Mouse (Mus musculus) liver, embryonic 15.5 days (tissue): Measurements from ENCODE around the gene Gm42417. TPM values are rescaled to one million over a fixed set of nuclear protein-coding genes. Genes with fewer than 3 reads are reported as not detected.

ENCODE experiments used
- ATAC-seq: fragments of 200-750 bp; cut with Nextera tagmentation; 2 replicates; pipeline ENCODE4 v1.8.0; 2017; ENCODE audit warnings: moderate number of reproducible peaks, mild to moderate bottlenecking, moderate library complexity; ENCODE audit not compliant: insufficient read depth
- H3K27ac ChIP-seq: fragments of 300-500 bp; sonication (generic); replicated peaks from 2 replicates; pipeline ENCODE4 v1.5.1; 2015; ENCODE audit warnings: mild to moderate bottlenecking, inconsistent platforms
- H3K27me3 ChIP-seq: fragments of 300-500 bp; sonication (generic); 2 replicates; pipeline ENCODE4 v1.6.1; 2015; ENCODE audit warnings: mild to moderate bottlenecking, inconsistent platforms
- H3K36me3 ChIP-seq: fragments of 300-500 bp; sonication (generic); replicated peaks from 2 replicates; pipeline ENCODE4 v1.6.1; 2015; ENCODE audit warnings: moderate library complexity, mild to moderate bottlenecking, inconsistent platforms
- H3K4me1 ChIP-seq: fragments of 300-500 bp; sonication (generic); replicated peaks from 2 replicates; pipeline ENCODE4 v1.6.1; 2015; ENCODE audit warnings: inconsistent platforms
- H3K4me2 ChIP-seq: fragments of 300-500 bp; sonication (generic); 2 replicates; pipeline ENCODE4 v1.6.1; 2015; ENCODE audit warnings: moderate library complexity, mild to moderate bottlenecking, inconsistent platforms
- H3K4me3 ChIP-seq: fragments of 300-500 bp; sonication (generic); replicated peaks from 2 replicates; pipeline ENCODE4 v1.5.1; 2015; ENCODE audit warnings: mild to moderate bottlenecking, inconsistent platforms
- H3K9ac ChIP-seq: fragments of 300-500 bp; sonication (generic); 2 replicates; pipeline ENCODE4 v1.6.1; 2015; ENCODE audit warnings: moderate library complexity, mild to moderate bottlenecking, inconsistent platforms
- H3K9me3 ChIP-seq: fragments of 300-500 bp; sonication (generic); replicated peaks from 2 replicates; pipeline ENCODE4 v1.6.1; 2016; ENCODE audit warnings: inconsistent platforms
- WGBS: fragments of 180-500 bp; shearing (Covaris S2); methylation state at CpG from one replicate; pipeline ENCODE4 v1.1.7; 2015; ENCODE audit warnings: mixed read lengths; ENCODE audit not compliant: insufficient replicate concordance; 5-methylcytosine and 5-hydroxymethylcytosine counted together
- polyA plus RNA-seq: library from polyadenylated mRNA; unstranded; fragments of >200 nt; fragmentation: Nextera tagmentation; extraction: Ambion mirVana; gene quantifications from 2 replicates; pipeline ENCODE4 v1.2.1, GENCODE M21; 2015

Gene Gm42417
- polyA plus RNA-seq, 1 experiment from 2014 or later: not detected

GRCm38 (mm10) chr1:36554633-36555399 lies 15.6 kb upstream of the Gm42417 start:
- no peak for ATAC-seq
- Histone ChIP-seq H3K9me3 (no peaks in the 10 kb centered on the region), H3K4me1 (peaks cover 21% of the 10 kb centered on the region), H3K27me3 (peaks cover 72% of the 10 kb centered on the region), H3K4me3 (no peak overlapping the region), H3K36me3 (peaks cover 20% of the 10 kb centered on the region), H3K4me2 (peak overlapping the region; percentile 68), H3K9ac (no peak overlapping the region), H3K27ac (no peak overlapping the region)
- WGBS: 40% methylated on average over 21 of the region's 21 CpGs

- Histone ChIP-seq H3K4me2 (no peak overlapping the region), H3K4me3 (no peak overlapping the region), H3K4me1 (peaks cover 10% of the 10 kb centered on the region), H3K9ac (no peak overlapping the region), H3K9me3 (no peaks in the 10 kb centered on the region), H3K27me3 (peaks cover 49% of the 10 kb centered on the region), H3K36me3 (peaks cover 26% of the 10 kb centered on the region), H3K27ac (no peak overlapping the region)
- ATAC-seq: no peak
- WGBS: 74% methylated on average over 16 of the region's 16 CpGs
Observed at GRCm38 (mm10) chr1:36552506-36552905, 13.3 kb upstream of the Gm42417 start.

- H3K4me1 ChIP-seq: peaks cover 10% of the 10 kb centered on the region
- no peak overlapping the region for H3K9ac ChIP-seq
- no peak for ATAC-seq
- H3K36me3 ChIP-seq: peaks cover 26% of the 10 kb centered on the region
- no peak overlapping the region for H3K4me2 ChIP-seq
- H3K9me3 ChIP-seq: no peaks in the 10 kb centered on the region
- H3K27me3 ChIP-seq: peaks cover 43% of the 10 kb centered on the region
- no peak overlapping the region for H3K4me3 ChIP-seq
- H3K27ac ChIP-seq: no peak overlapping the region
- WGBS: 78% methylated on average over 17 of the region's 17 CpGs
Observed at GRCm38 (mm10) chr1:36551904-36552303, 12.7 kb upstream of the Gm42417 start.

GRCm38 (mm10) chr1:36550075-36550863 lies 11.0 kb upstream of the Gm42417 start:
- H3K9ac ChIP-seq: no peak overlapping the region
- no peak overlapping the region for H3K27ac ChIP-seq
- no peak overlapping the region for H3K4me3 ChIP-seq
- H3K9me3 ChIP-seq: no peaks in the 10 kb centered on the region
- ATAC-seq: no peak
- peaks cover 26% of the 10 kb centered on the region for H3K36me3 ChIP-seq
- no peak overlapping the region for H3K4me2 ChIP-seq
- 75% methylated on average over 20 of the region's 20 CpGs for WGBS
- H3K4me1 ChIP-seq: peaks cover 18% of the 10 kb centered on the region
- peaks cover 27% of the 10 kb centered on the region for H3K27me3 ChIP-seq

GRCm38 (mm10) chr1:36549491-36549890 lies 10.3 kb upstream of the Gm42417 start:
- 77% methylated on average over 18 of the region's 18 CpGs for WGBS

GRCm38 (mm10) chr1:36548771-36549170 lies 9.5 kb upstream of the Gm42417 start:
- H3K4me2 ChIP-seq: no peak overlapping the region
- H3K4me3 ChIP-seq: no peak overlapping the region
- H3K4me1 ChIP-seq: peaks cover 18% of the 10 kb centered on the region
- no peaks in the 10 kb centered on the region for H3K9me3 ChIP-seq
- 59% methylated on average over 8 of the region's 8 CpGs for WGBS
- H3K27me3 ChIP-seq: peaks cover 12% of the 10 kb centered on the region
- H3K9ac ChIP-seq: no peak overlapping the region
- H3K27ac ChIP-seq: no peak overlapping the region
- H3K36me3 ChIP-seq: peaks cover 26% of the 10 kb centered on the region
- ATAC-seq: no peak

More at GRCm38 (mm10) chr1:36549491-36549890, 10.3 kb upstream of the Gm42417 start:
- Histone ChIP-seq H3K4me1 (peaks cover 18% of the 10 kb centered on the region), H3K4me2 (no peak overlapping the region), H3K9ac (no peak overlapping the region), H3K9me3 (no peaks in the 10 kb centered on the region), H3K4me3 (no peak overlapping the region), H3K36me3 (peaks cover 26% of the 10 kb centered on the region), H3K27me3 (peaks cover 19% of the 10 kb centered on the region), H3K27ac (no peak overlapping the region)
- no peak for ATAC-seq

- no peaks in the 10 kb centered on the region for H3K9me3 ChIP-seq
- H3K9ac ChIP-seq: no peak overlapping the region
- no peak overlapping the region for H3K4me2 ChIP-seq
- peaks cover 21% of the 10 kb centered on the region; the same call in 1 of the 2 replicates for H3K36me3 ChIP-seq
- no peak overlapping the region for H3K4me3 ChIP-seq
- H3K4me1 ChIP-seq: peaks cover 18% of the 10 kb centered on the region
- no peak overlapping the region for H3K27ac ChIP-seq
- ATAC-seq: no peak
- peaks cover 6% of the 10 kb centered on the region; the same call in 1 of the 2 replicates for H3K27me3 ChIP-seq
- 58% methylated on average over 9 of the region's 9 CpGs for WGBS
Observed at GRCm38 (mm10) chr1:36547981-36548598, 8.9 kb upstream of the Gm42417 start.

GRCm38 (mm10) chr1:36546888-36547471 lies 7.8 kb upstream of the Gm42417 start, which contains the start of gene Ankrd39:
Ankrd39 (minus strand) TSS chr1:36547445.
- H3K9ac ChIP-seq: peak within 1 kb of the TSS; percentile 61
- peak within 1 kb of the TSS; percentile 87 for H3K4me2 ChIP-seq
- WGBS: under 1% methylated on average over 43 of the region's 43 CpGs
- H3K27me3 ChIP-seq: no peaks in the 10 kb centered on the region
- peaks cover 17% of the 10 kb centered on the region; the same call in 1 of the 2 replicates for H3K36me3 ChIP-seq
- no peaks in the 10 kb centered on the region for H3K9me3 ChIP-seq
- H3K4me1 ChIP-seq: peaks cover 18% of the 10 kb centered on the region
- H3K4me3 ChIP-seq: peak within 1 kb of the TSS; percentile 71
- H3K27ac ChIP-seq: 0 out of 2 replicates have a peak within 1 kb of the TSS, but pooled peaks have one; percentile 20
- ATAC-seq: peak; percentile 99

GRCm38 (mm10) chr1:36545845-36546600 lies 6.8 kb upstream of the Gm42417 start:
- H3K9ac ChIP-seq: peak overlapping the region; percentile 61; the same call in 1 of the 2 replicates
- H3K9me3 ChIP-seq: no peaks in the 10 kb centered on the region
- H3K36me3 ChIP-seq: peaks cover 20% of the 10 kb centered on the region
- H3K4me3 ChIP-seq: peak overlapping the region; percentile 71
- peak overlapping the region; percentile 87 for H3K4me2 ChIP-seq
- H3K4me1 ChIP-seq: peaks cover 18% of the 10 kb centered on the region
- WGBS: 49% methylated on average over 19 of the region's 19 CpGs
- ATAC-seq: no peak
- no peak overlapping the region for H3K27ac ChIP-seq
- no peaks in the 10 kb centered on the region for H3K27me3 ChIP-seq

- ATAC-seq: no peak
- Histone ChIP-seq H3K9me3 (no peaks in the 10 kb centered on the region), H3K4me3 (no peak overlapping the region), H3K4me1 (peaks cover 18% of the 10 kb centered on the region), H3K36me3 (peaks cover 20% of the 10 kb centered on the region), H3K27ac (no peak overlapping the region), H3K27me3 (no peaks in the 10 kb centered on the region), H3K9ac (no peak overlapping the region), H3K4me2 (0 out of 2 replicates have a peak overlapping the region, but pooled peaks have one; percentile 87)
- 41% methylated on average over 2 of the region's 2 CpGs for WGBS
Observed at GRCm38 (mm10) chr1:36545382-36545781, 6.2 kb upstream of the Gm42417 start.
